Mouse (Mus musculus) right cerebral cortex, postnatal 25 days (tissue): ENCODE measurements around the gene Gna15.
A peak's percentile ranks its signal among the peaks of the same experiment; 100 is the strongest.

Experiments
- DNase-seq: peaks from one replicate; pipeline ENCODE4 v3.0.0; 2022

Gna15 gene

GRCm38 (mm10) chr10:81523142-81523541 is 883 bp downstream of the Gna15 start:
- no peak for DNase-seq

GRCm38 (mm10) chr10:81519978-81520365 is 4.1 kb downstream of the Gna15 start:
- DNase-seq: no peak

- no peak for DNase-seq
These were observed 4.6 kb downstream of the Gna15 start for GRCm38 (mm10) chr10:81519227-81519977.

- DNase-seq: no peak
These were observed 5.5 kb downstream of the Gna15 start for GRCm38 (mm10) chr10:81518546-81518945.

- no peak for DNase-seq
These were observed 6.8 kb downstream of the Gna15 start for GRCm38 (mm10) chr10:81517227-81517626.

- no peak for DNase-seq
These were observed 10.2 kb downstream of the Gna15 start for GRCm38 (mm10) chr10:81513798-81514197.

- DNase-seq: no peak
These were observed 13.7 kb downstream of the Gna15 start for GRCm38 (mm10) chr10:81510246-81510810.

GRCm38 (mm10) chr10:81507691-81508489 is 16.1 kb downstream of the Gna15 start:
- no peak for DNase-seq

- DNase-seq: no peak
These were observed 16.9 kb downstream of the Gna15 start for GRCm38 (mm10) chr10:81507095-81507494.

- DNase-seq: no peak
These were observed 18.9 kb downstream of the Gna15 start for GRCm38 (mm10) chr10:81505016-81505664.

- peak; percentile 87 for DNase-seq
These were observed 21.4 kb downstream of the Gna15 start for GRCm38 (mm10) chr10:81502658-81503057.

GRCm38 (mm10) chr10:81501863-81502262 is 22.2 kb downstream of the Gna15 start:
- DNase-seq: no peak

GRCm38 (mm10) chr10:81500032-81500431 is 24.0 kb downstream of the Gna15 start, which contains the start of gene S1pr4:
Gene S1pr4 (minus strand): TSS chr10:81500132.
- DNase-seq: no peak

- no peak for DNase-seq
These were observed 24.6 kb downstream of the Gna15 start for GRCm38 (mm10) chr10:81499250-81499901.

GRCm38 (mm10) chr10:81498316-81499249 is 25.4 kb downstream of the Gna15 start:
- DNase-seq: no peak

GRCm38 (mm10) chr10:81497401-81498270 is 26.4 kb downstream of the Gna15 start:
- no peak for DNase-seq

- DNase-seq: no peak
These were observed 27.1 kb downstream of the Gna15 start for GRCm38 (mm10) chr10:81496969-81497368.

- DNase-seq: peak; percentile 98
These were observed 27.6 kb downstream of the Gna15 start, which contains the start of gene Ncln for GRCm38 (mm10) chr10:81496264-81496901. Gene Ncln (minus strand): TSS chr10:81496392.

- DNase-seq: no peak
These were observed 28.3 kb downstream of the Gna15 start for GRCm38 (mm10) chr10:81495616-81496263.
